Mouse (Mus musculus): ENCODE measurements around the gene Psmd5.
A peak's percentile ranks its signal among the peaks of the same experiment; 100 is the strongest.
"Not testable (repeated sequence)": the region's sequence is repeated elsewhere in the genome, so short reads cannot be mapped to it uniquely, and the experiment has no call there.

The Psmd5 gene

DNA sequence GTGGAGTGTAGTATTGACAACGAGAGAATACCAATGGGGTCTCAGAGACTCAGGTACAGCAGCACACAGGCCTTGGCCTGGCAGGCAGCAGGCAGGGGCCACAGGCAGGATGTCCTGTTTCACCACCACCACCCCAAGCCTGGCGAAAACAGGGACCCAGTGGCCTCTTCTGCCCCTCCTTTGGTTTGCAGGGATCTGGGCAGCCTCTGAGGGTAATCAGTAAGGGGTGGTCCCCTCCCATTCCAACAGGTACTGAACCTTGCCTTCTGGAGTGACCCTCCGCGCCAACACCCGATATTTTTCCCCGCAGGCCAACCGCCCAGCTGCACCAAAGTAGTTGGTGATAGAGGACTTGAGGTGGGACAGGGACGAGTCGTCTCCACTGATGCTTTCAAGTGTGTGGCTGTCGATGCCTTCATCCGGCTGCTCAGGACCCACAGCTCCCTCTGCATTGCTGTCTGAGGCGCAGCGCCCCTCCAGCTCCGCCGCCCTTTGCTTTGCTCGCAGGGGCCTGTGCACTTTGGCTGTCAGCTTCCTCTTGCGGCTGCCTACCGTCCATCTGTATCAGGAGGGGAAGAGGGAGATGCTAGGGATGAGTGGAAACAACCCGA is 20.8 kb upstream of the Psmd5 start:
- DNase-seq: no peak

- DNase-seq: no peak
Measured at GRCm38 (mm10) chr2:34893950-34894349, 19.2 kb upstream of the Psmd5 start.

- DNase-seq: no peak
Measured at GRCm38 (mm10) chr2:34884186-34884585, 9.4 kb upstream of the Psmd5 start.

DNA sequence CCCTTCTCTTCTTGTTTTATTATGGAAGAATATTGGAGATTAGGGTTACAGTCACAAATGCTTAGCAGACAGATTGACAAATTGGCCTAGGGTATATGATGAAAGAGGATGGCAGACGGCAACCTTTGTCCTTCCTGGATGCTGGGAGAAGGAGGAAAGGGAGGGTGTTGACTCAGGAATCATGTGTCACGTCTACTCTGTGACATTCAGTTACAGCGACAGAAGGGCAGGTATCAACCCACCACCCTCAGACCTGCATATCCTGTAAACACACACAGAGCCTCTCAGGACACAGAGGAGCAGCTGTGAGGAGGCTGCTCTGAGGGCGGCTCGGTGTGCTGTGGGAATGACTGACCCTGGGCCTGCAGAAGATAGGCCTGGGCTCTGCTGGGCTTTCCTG is 8.4 kb upstream of the Psmd5 start:
- DNase-seq: no peak

DNA sequence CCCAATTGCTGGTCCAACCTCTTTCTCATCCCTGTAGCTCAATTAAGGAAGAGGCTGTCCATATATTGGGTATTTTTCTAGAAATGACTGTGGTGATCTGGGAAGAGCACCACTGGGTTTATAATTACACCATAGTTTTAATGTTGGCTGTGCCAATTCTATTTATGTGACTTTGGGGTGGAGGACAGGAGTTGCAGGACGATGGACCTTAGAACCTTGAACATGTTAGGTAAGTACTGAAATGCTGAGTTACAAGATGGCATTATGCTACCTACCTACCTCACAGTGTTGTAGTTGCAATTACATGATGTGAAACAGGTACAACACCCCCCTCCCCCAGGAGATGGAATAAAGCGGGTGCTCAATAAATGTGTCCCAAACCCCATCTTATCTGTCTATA is 8.0 kb upstream of the Psmd5 start:
- DNase-seq: no peak

DNA sequence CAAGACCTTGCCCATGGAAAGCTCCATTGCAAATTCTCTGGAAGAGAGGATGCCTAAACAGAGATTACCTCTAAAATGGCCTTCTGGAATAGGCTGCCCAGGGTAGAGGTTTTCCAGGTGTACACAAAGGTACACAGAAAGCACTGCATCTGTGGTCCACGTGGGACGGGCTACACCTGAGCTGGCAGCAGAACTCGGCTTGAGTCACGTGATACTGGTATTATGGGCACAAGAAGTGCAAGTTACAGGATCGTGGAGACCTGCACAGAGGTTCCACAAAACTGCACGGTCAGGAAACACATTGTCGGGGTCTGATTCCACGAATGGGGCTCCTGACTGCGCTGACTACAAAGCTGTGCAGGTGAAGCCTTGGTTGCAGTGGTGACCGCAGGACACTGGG is 5.3 kb upstream of the Psmd5 start:
- DNase-seq: no peak

DNA sequence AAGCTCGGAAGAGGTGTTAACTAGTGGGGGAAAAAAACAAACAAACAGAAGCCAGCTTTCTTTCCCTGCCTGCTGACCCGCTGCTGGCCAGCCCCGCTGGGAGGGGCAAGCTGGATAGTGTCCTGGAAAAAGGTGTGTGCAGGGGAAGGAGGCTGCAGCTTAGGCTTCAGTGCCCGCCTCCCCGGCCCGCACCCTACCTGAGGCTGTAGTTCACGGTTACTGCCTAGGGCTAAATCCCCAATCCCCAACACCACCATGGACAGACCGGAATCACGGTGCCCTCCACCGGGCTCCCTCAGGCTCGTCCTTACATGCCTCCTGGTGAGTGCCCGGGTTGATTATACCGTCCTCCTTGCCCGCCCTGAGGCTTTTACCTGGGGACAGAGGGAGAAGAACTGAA is 497 bp downstream of the Psmd5 start, which contains the start of gene Cutal:
TSS of gene Cutal (plus strand) at position 126 of the 400 bp plus-strand sequence.
- peak in 1 of 2 experiments; percentile 3 for DNase-seq

DNA sequence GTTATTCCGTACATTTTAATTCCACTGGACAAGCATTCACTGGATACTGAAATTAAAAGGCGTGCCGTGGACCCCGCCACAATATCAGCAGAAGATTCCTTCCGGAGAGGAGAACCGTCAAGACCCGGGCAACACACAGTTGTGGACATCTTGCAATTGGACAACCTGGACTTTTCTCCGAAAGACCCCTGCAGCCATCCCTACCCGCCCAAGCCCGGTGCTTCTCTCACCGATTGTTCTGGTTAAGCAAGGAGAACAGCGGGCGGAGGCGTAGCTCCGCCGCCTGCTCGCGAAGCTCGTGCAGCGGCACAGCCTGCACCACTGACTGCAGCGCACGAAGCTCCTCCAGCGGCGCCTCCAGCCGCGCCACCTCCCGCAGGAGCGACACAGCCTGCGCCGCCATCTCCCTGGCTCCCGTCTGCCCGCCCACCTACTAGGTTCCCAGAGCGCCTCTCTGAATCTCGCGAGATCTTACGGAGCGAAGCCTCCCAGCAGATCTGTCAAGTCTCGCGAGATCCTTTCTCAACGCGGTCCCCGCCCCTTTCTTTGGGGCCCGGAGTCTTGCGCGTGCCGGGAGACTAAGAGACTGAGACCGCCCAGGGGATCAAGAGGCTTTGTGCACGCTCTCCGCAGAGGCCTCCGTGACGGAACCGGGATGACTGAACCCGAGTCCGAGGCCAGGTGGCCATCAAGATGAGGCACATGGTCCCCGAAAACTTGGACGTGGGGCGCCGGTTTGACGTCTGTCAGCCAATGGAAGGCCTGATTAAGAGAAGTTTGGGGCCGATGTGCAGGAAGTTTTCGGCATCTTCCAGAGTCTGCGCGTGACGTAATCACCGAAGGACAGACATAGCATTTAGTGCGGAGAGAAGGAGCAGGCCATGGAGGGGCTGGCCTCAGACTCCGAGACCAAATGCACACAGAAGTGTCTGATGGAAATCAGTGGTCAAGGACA is 4.0 kb downstream of the Psmd5 start:
- DNase-seq: peak; percentile 95 to 96

DNA sequence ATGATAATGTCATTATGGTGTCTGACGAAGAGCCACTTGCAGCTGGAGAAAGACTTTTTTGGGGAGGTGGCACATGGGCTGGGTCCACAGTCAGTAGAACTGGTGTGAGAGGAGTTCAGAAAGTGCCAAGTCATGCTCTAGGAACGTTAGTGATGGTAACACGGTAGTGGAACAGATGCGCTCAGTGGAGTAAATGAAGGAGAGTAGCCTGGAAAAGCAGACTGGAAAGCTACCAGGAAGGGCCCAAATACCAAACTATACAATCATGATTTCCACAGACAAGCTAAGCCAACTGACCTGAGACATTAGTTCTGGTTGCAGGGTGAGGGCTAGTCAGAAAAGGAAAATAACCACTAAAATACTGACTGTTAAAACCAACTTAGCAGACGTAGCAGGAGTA is 5.1 kb downstream of the Psmd5 start:
- no peak for DNase-seq

GRCm38 (mm10) chr2:34857728-34858127 is 17.0 kb downstream of the Psmd5 start:
- DNase-seq: no peak

DNA sequence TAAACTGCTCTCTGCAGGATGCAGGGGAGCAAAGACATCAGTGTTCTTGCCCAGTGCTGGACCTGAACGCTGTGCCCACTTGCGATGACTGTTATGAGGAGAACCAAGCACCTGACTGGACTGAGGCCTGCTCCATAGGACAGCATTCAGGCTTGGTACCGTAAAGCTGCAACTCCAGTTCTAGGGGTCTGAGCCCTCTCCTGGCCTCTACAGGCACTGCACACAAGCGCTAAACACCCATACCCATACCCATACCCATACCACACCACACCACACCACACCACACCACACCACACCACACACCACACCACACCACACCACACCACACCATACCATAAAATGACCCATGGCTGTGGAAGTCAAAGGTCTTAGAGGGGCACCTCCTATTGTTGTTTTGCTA is 19.5 kb downstream of the Psmd5 start:
- DNase-seq: no peak

DNA sequence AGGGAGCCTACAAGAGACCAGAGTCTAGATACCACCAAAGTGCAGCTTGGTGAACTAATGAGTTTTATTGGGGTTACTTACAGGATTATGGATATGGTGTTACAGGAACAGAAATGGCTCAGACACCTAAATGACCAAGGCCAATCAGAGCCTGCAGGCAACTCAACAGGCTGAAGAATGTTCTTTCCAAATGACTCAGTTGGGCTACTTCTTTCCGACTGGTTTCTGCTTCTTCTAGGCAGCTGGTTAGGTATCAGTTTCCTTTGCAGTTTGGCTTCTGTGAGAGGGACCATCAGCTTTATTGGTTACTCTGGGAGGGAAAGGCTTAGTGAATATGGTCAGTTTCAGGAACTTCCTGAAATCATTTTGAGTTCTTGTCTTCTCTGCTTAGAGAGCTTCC is 27.1 kb downstream of the Psmd5 start:
- no peak for DNase-seq

- no peak for DNase-seq
Measured at GRCm38 (mm10) chr2:34843211-34843939, 31.4 kb downstream of the Psmd5 start.

- DNase-seq: no peak
Measured at GRCm38 (mm10) chr2:34841706-34842105, 33.1 kb downstream of the Psmd5 start.

DNA sequence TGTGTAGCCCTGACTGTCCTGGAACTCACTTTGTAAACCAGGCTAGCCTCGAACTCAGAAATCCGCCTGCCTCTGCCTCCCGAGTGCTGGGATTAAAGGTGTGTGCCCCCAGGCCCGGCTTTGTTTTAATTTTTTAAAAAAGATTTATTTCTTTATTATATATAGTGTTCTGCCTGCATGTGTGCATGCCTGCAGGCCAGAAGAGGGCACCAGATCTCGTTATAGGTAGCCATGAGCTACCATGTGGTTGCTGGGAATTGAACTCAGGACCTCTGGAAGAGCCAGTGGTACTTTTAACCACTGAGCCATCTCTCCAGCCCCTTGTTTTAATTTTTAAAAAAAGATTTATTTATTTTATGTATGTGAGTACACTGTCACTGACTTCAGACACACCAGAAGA is 34.6 kb downstream of the Psmd5 start:
- DNase-seq: not testable (repeated sequence)

DNA sequence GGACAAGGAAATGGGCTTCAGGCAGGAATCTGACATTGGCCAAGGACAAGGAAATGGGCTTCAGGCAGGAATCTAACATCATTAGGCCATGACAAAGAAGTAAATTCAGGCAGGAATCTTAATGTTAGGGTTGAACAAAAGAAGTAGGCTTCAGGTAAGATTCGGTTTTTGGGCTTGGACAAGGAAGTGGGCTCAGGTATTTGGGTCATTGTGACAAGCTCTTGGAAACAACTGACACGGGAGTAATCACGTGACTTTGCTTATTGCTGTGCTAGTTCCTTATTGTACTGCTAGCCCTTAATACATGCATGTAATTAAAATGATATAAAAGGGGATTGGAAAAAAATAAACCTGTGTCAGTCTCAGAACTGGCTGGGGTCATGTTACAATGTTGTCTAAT is 39.1 kb downstream of the Psmd5 start:
- no peak for DNase-seq

- no peak for DNase-seq
Measured at GRCm38 (mm10) chr2:34833624-34834023, 41.1 kb downstream of the Psmd5 start.

DNA sequence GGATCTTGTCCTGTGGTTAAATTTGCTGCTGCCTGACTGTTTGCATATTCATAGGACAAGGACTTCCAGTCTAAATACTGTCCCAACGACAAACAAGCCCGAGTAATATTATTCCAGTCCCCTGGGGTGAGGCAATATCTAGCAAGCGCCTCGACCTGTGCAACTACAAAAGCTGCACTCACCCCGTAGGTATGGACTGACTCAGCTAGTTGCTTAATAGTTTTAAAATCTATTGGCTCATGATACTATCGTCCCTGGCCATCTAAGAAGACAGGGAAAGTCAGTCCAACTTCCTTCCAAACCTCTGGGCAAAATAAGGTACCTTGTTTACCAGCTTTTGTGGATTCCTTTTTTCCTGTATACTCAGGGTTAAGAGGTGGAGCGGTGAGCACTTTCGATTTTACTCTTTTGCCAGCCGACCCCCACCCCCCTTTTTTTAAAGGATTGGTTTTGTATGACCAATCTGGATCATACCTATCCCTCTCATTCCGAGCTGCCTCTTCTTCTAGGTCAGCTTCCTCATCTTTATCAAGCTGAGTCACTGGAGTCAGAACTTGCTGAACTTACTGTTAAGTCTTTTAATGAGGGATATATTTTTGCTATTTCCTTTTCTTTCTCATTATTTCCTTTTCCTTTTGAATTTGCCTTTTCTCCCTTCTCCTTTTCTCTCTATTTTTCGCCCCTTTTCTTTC is 41.9 kb downstream of the Psmd5 start, which contains the start of gene Gm34653:
TSS of gene Gm34653 (plus strand) at position 242 of the 692 bp plus-strand sequence.
- not testable (repeated sequence) for DNase-seq

GRCm38 (mm10) chr2:34830066-34830465 is 44.7 kb downstream of the Psmd5 start:
- DNase-seq: not testable (repeated sequence)

DNA sequence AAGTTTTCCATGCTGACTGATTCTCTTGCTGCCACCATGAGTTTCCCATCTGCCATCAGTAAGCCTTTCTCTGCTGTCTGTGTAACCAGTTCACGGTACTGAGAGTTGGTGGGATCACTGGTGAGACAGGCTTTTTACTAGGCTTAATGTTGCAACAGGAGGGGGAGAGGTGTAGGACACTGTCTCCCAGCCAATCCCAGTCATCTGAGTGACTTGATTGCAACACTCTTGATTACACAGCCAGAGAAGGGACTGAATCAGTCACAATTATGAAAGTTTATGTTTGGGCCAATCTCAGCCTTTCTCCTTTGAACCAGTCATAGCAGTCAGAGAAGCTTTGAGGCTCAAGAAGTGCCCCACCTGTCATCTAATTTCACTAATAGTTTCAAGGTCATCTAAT is 46.7 kb downstream of the Psmd5 start:
- no peak for DNase-seq

- DNase-seq: no peak
Measured at GRCm38 (mm10) chr2:34827591-34827990, 47.2 kb downstream of the Psmd5 start.

DNA sequence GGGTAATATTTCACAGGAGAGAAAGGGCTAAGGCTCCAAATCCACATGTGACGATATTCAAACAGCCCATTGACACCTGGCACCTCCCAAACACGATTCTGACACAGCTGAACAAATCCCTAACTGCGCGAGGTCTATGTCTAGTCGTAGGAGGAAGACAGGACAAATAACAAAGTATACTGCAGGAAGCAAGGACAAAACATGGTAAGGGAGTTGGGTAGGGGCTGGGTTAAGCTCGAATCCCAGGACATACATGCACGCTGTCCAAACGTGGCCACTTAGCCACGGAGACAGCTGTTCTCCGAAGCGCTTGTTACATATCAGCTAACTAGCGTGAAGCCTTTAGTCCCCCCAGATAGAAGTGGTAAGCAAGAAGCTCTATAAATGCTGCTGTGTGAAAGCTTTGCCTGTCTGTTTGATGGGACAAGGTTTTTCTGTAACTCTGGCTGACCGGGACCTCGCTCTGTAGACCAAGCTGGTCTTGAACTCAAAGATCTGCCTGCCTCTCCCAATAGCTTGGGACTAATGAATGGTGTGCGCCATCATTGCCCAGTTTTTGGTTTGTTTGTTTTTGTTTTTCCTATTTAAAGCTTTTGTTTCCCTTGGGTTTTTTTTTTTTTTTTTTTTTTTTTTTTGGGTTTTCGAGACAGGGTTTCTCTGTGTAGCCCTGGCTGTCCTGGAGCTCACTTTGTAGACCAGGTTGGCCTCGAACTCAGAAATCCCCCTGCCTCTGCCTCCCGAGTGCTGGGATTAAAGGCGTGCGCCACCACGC is 48.1 kb downstream of the Psmd5 start:
- no peak for DNase-seq

All from cerebellum, postnatal 10 days (tissue).